Mouse (Mus musculus) T-helper 2 cell (primary cell): ENCODE results near the gene D6Wsu163e.

Source experiments
- in situ Hi-C: fragments of 300-600 bp; cut with MboI, MseI; formaldehyde crosslinking; loops from one replicate; pipeline ENCODE4 v1.15.1; 2025; ENCODE audit warnings: high pct_unique_total_duplicates

D6Wsu163e gene

GRCm38 (mm10) chr6:127005646-127006045 is 65.9 kb downstream of the D6Wsu163e start:
- in situ Hi-C loops, result no loop called here

DNA sequence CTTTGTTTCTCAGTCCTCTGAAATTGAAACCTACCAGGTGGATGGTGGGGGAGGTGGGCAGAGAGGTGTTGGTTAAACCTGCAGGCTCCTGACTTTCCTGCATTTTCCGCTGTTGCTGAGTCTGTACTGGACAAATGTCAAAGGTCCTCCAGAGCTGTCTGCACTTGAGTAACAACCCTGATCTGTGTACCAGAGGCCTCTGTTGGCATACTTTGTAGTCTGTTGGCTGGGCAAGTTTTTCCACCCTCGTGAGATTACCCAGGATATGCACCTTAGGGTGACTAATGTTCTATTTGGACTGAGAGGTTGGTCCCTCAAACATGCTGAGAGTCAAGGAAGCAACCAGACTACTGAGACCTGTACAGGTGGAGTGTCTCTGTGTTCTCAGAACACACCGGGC is 66.8 kb downstream of the D6Wsu163e start:
- in situ Hi-C loops, result no loop called here

DNA sequence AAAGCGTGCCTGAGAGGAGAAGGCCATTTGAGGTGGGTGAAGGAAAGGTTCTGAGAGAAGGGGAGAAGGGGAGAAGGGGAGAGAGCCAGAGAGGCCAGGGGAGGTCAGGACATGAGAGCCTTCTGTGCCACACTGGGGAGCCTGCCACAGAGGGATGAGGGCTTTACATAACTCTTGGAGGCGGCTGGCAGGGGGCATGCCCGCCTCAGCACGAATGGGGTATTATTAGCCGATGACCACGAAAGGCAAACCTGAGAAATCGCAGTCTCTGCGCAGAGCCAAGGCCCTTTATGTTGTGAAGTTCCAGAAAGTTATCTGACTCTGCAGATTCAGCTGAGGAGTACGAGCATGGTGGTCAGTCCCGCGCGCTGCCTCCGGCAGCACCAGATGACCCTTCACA is 70.3 kb downstream of the D6Wsu163e start:
- in situ Hi-C loops, result no loop called here

DNA sequence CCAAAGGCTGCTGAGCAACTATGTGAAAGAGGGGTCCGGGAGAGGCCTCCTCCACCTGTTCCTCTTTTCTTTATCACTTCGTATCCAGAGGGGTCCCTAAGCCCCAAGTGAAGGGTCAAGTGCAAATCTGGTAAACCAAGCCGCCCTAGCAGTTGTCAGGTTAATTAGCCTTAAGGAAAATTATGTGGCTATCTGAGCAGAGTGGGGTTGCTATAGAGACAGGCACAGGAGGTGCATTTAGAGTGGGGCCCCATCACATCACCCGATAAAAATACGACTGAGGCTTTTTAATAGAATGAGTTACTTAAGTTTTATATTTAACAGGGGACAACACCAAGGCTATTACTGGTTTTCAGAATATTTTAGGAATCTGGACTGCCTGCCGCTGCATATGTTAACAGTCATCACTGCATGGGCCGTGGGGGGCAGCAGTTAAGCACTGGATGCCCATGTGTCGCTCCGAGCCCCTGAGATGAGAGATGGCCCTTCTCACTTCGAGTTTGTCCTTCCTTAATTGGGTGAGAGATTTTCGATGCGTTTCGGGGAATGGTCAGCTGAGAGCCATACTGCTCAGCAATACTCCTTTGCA is 72.3 kb downstream of the D6Wsu163e start:
- in situ Hi-C loops, result no loop called here

DNA sequence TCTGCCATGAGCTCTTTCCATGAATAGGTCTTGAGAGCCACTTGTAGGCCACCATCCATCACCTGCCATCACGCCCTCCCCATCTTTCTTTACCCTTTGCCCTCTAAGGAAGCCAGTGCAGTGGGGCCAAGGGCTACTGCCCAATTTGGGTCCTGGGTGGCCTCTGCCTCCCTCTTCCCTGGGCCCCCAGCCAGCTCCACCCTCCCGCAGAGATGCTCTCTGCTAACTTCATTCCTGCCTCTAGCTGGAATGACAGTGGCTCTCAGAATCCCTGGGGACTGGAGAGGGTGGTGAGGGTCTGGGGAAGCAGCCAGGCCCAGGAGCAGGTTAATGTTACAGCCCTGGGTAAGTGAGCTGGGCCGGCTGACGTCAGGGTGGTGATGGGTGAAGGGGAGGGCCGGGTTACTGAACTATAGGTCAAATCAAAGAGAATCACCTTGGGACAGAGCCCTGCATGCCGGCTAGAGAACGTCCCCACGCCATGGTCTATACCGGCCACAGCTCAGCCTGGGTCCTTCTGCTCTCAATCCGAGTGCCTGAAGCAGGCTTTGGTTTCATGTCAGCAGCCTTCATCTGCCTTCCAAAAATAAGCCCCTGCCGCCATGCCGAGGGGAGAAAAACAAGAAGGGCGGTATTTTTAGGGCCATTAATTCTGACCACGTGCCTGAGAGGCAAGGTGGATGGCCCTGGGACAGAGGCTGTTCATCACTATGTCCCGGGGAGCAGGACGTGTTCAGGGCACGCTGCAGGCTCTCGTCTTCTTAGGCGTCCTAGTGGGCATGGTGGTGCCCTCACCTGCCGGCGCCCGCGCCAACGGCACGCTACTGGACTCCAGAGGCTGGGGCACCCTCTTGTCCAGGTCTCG is 75.4 kb downstream of the D6Wsu163e start, which contains the start of gene Fgf6:
TSS of gene Fgf6 (plus strand) at position 681 of the 865 bp plus-strand sequence.
- in situ Hi-C loops, result no loop called here

GRCm38 (mm10) chr6:127019254-127019653 is 79.5 kb downstream of the D6Wsu163e start:
- in situ Hi-C loops, result no loop called here

DNA sequence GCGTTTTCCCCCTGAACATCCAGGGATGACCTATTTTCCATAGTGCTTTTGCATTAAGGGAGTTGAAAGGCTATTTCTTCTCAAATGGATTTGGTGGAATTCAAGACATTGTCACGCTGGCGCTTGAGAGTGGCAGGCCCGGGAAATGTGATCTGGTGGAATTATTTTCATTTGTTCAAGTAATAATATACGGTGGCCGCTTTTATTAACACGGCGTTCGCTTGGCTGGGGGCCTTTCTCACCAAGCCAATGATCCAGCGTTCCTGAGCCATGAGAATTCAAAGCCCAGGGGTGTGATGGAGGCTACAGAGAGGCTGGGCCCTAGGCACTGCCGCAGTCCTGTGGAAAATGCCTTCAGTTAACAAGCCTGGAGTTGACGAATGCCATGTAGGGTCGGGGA is 80.7 kb downstream of the D6Wsu163e start:
- in situ Hi-C loops, result loop anchor here (5.0 kb wide), 1 partner anchor 43 kb away; no protein-coding TSS in a partner anchor

GRCm38 (mm10) chr6:127024836-127025235 is 85.1 kb downstream of the D6Wsu163e start:
- in situ Hi-C loops, result loop anchor here (5.0 kb wide), 1 partner anchor 48 kb away; no protein-coding TSS in a partner anchor
